Mouse (Mus musculus) myocyte (in vitro differentiated cells): Measurements from ENCODE around the gene Cd3g.

ENCODE experiments used
- E2F4 ChIP-seq: IDR thresholded peaks from one replicate; pipeline ENCODE4 v1.6.1; 2011; ENCODE audit warnings: mild to moderate bottlenecking, control low read depth, moderate library complexity; ENCODE audit not compliant: insufficient read depth
- MYOG ChIP-seq, 3 experiments: IDR thresholded peaks; one replicate each; pipeline ENCODE4 v1.6.1; 2011; ENCODE audit warnings: control low read depth in 2 of 3, low read depth in 2 of 3, mild to moderate bottlenecking in 2 of 3; ENCODE audit not compliant: insufficient read length in 2 of 3, control insufficient read depth in 1 of 3, insufficient read depth in 1 of 3
- POLR2A ChIP-seq: IDR thresholded peaks from one replicate; pipeline ENCODE4 v1.6.1; 2011; ENCODE audit warnings: low read depth, mild to moderate bottlenecking, control low read depth, moderate library complexity; ENCODE audit not compliant: insufficient read length
- POLR2AphosphoS2 ChIP-seq: IDR thresholded peaks from one replicate; pipeline ENCODE4 v1.6.1; 2011; ENCODE audit warnings: low read depth, control low read depth; ENCODE audit not compliant: insufficient read length

- no peak for TF ChIP-seq POLR2A
- TF ChIP-seq E2F4 = no peak
- no peak for TF ChIP-seq POLR2AphosphoS2
- TF ChIP-seq MYOG (IDR thresholded peaks at IDR 0.05; ENCODE audit: control insufficient read depth in 1 of 3, insufficient read depth in 1 of 3, insufficient read length in 2 of 3, low read depth in 2 of 3) = no peak
Observed at GRCm38 (mm10) chr9:44921123-44921468, 59.1 kb downstream of the Cd3g start.
